Mouse (Mus musculus) testis, adult 2 months (tissue): Measurements from ENCODE around the gene Hoxb5. TPM values are rescaled to one million over a fixed set of nuclear protein-coding genes. Genes with fewer than 3 reads are reported as not detected.

ENCODE experiments used
- H3K27ac ChIP-seq: fragments of 200-500 bp; 2 replicates; pipeline ENCODE4 v1.5.1; 2012; ENCODE audit warnings: low read depth, low read length; ENCODE audit not compliant: control insufficient read depth, insufficient read depth
- H3K27me3 ChIP-seq: fragments of 200-500 bp; 2 replicates; pipeline ENCODE4 v1.6.1; 2012; ENCODE audit warnings: mild to moderate bottlenecking, low read length, moderate library complexity; ENCODE audit not compliant: control insufficient read depth, insufficient read depth
- H3K36me3 ChIP-seq: fragments of 200-500 bp; 2 replicates; pipeline ENCODE4 v1.6.1; 2012; ENCODE audit warnings: mild to moderate bottlenecking, low read length; ENCODE audit not compliant: control insufficient read depth, insufficient read depth
- H3K4me1 ChIP-seq: fragments of 200-500 bp; 2 replicates; pipeline ENCODE4 v1.6.1; 2012; ENCODE audit warnings: low read length; ENCODE audit not compliant: control insufficient read depth, insufficient read depth
- H3K4me3 ChIP-seq: fragments of 200-500 bp; 2 replicates; pipeline ENCODE4 v1.5.1; 2012; ENCODE audit warnings: low read depth, mild to moderate bottlenecking, low read length, moderate library complexity, mixed read lengths; ENCODE audit not compliant: control insufficient read depth
- CTCF ChIP-seq: fragments of 200-500 bp; IDR thresholded peaks from 2 replicates; pipeline ENCODE4 v1.5.1; 2012; ENCODE audit warnings: low read depth, mild to moderate bottlenecking, inconsistent platforms, low read length, moderate library complexity; ENCODE audit not compliant: control insufficient read depth, insufficient read depth, insufficient replicate concordance
- POLR2A ChIP-seq: fragments of 200-500 bp; IDR thresholded peaks from 2 replicates; pipeline ENCODE4 v1.6.1; 2012; ENCODE audit warnings: low read depth, mild to moderate bottlenecking, inconsistent platforms, low read length, moderate library complexity; ENCODE audit not compliant: control insufficient read depth
- polyA plus RNA-seq: library from polyadenylated mRNA; depleted of rRNA; stranded (reverse); fragments of >200 nt; gene quantifications from 2 replicates; pipeline ENCODE4 v1.2.3, GENCODE M21; 2012

Hoxb5 gene
- polyA plus RNA-seq, 1 experiment: 0.14 TPM

- peaks cover 7% of the 10 kb centered on the region for H3K27me3 ChIP-seq
- H3K4me1 ChIP-seq: peaks cover 12% of the 10 kb centered on the region
- TF ChIP-seq POLR2A: no peak
- no peak for TF ChIP-seq CTCF
- H3K4me3 ChIP-seq: no peak within 1 kb of the TSS; the same call in 1 of the 2 replicates
- H3K27ac ChIP-seq: no peak within 1 kb of the TSS
- H3K36me3 ChIP-seq: no peaks in the 10 kb centered on the region
Measured at GRCm38 (mm10) chr11:96291681-96292564, 11.2 kb upstream of the Hoxb5 start, which contains the start of gene Hoxb6. Gene Hoxb6 (plus strand): TSS chr11:96292476.

GRCm38 (mm10) chr11:96292565-96293301 lies 10.4 kb upstream of the Hoxb5 start:
- no peak overlapping the region for H3K27ac ChIP-seq
- peaks cover 11% of the 10 kb centered on the region for H3K4me1 ChIP-seq
- TF ChIP-seq POLR2A (no peak), CTCF (no peak)
- no peaks in the 10 kb centered on the region for H3K36me3 ChIP-seq
- H3K27me3 ChIP-seq: peaks cover 7% of the 10 kb centered on the region
- H3K4me3 ChIP-seq: no peak overlapping the region; the same call in 1 of the 2 replicates

- Histone ChIP-seq H3K4me1 (peaks cover 11% of the 10 kb centered on the region), H3K4me3 (no peak overlapping the region; the same call in 1 of the 2 replicates), H3K27ac (no peak overlapping the region), H3K27me3 (peaks cover 7% of the 10 kb centered on the region), H3K36me3 (no peaks in the 10 kb centered on the region)
- no peak for TF ChIP-seq POLR2A
- no peak for TF ChIP-seq CTCF
Measured at GRCm38 (mm10) chr11:96293302-96293921, 9.7 kb upstream of the Hoxb5 start.

- peak; percentile 61; the same call in 1 of the 2 replicates for TF ChIP-seq CTCF
- TF ChIP-seq POLR2A: no peak
- no peaks in the 10 kb centered on the region for H3K36me3 ChIP-seq
- no peak overlapping the region for H3K27ac ChIP-seq
- peaks cover 7% of the 10 kb centered on the region for H3K27me3 ChIP-seq
- H3K4me1 ChIP-seq: peaks cover 11% of the 10 kb centered on the region
- H3K4me3 ChIP-seq: peak overlapping the region; percentile 17
Measured at GRCm38 (mm10) chr11:96294245-96295091, 8.7 kb upstream of the Hoxb5 start.

- Histone ChIP-seq H3K27ac (no peak overlapping the region), H3K27me3 (peaks cover 9% of the 10 kb centered on the region), H3K36me3 (no peaks in the 10 kb centered on the region), H3K4me3 (no peak overlapping the region), H3K4me1 (peaks cover 11% of the 10 kb centered on the region)
- TF ChIP-seq POLR2A: no peak
- no peak for TF ChIP-seq CTCF
Measured at GRCm38 (mm10) chr11:96295092-96295835, 7.9 kb upstream of the Hoxb5 start.

GRCm38 (mm10) chr11:96296997-96297396 lies 6.1 kb upstream of the Hoxb5 start:
- TF ChIP-seq POLR2A (no peak), CTCF (no peak)
- H3K27me3 ChIP-seq: peaks cover 6% of the 10 kb centered on the region; the same call in 1 of the 2 replicates
- no peak overlapping the region for H3K4me3 ChIP-seq

More at GRCm38 (mm10) chr11:96296997-96297396, 6.1 kb upstream of the Hoxb5 start:
- Histone ChIP-seq H3K4me1 (peaks cover 15% of the 10 kb centered on the region), H3K27ac (no peak overlapping the region), H3K36me3 (no peaks in the 10 kb centered on the region)
